13 mouse cellular contexts compared by ENCODE assay signal in genomic region chr19:29254671-29255070, GRCm38 (mm10). TPM values are rescaled to one million over a fixed set of nuclear protein-coding genes. Genes with fewer than 3 reads are reported as not detected.
DNase-seq lines count a peak whose midpoint lies in the region; ATAC-seq and TF ChIP-seq lines count a peak whose summit lies in the region.
"Had no signal": no experiment of that assay in that cellular context is flagged by ENCODE, and none has a peak within 500 bp of the region (broad histone marks: within the 10 kb centered on the region; RNA-seq: fewer than 3 reads in every experiment).

No protein-coding gene starts in this region.

- peak overlapping the region; percentile 59 for H3K4me2 ChIP-seq in liver, embryonic 11.5 days
- peak overlapping the region; percentile 85 for H3K4me2 ChIP-seq in forebrain, embryonic 12.5 days
- H3K4me2 ChIP-seq in liver, embryonic 12.5 days: peak overlapping the region; percentile 74
- peak overlapping the region; percentile 84 for H3K4me2 ChIP-seq in neural tube, embryonic 13.5 days
- no peak overlapping the region for H3K4me2 ChIP-seq in heart, embryonic 11.5 days
- no peak overlapping the region for H3K4me2 ChIP-seq in lung, postnatal 0 days (replicated peaks; ENCODE audit: low read depth, low read length)

- TF ChIP-seq CTCF in lung, postnatal 0 days (IDR thresholded peaks at IDR 0.05): no peak

- 71% methylated on average over 4 of the region's 4 CpGs for WGBS in liver, embryonic 11.5 days
- 22% methylated on average over 4 of the region's 4 CpGs for WGBS in forebrain, embryonic 12.5 days
- WGBS in liver, embryonic 12.5 days (ENCODE audit: insufficient replicate concordance): 70% methylated on average over 4 of the region's 4 CpGs
- 16% methylated on average over 4 of the region's 4 CpGs for WGBS in neural tube, embryonic 13.5 days
- 61% methylated on average over 4 of the region's 4 CpGs for WGBS in heart, embryonic 11.5 days (ENCODE audit: insufficient replicate concordance)
- WGBS in lung, postnatal 0 days: 62% methylated on average over 4 of the region's 4 CpGs

- DNase-seq in liver, embryonic 11.5 days (ENCODE audit: low spot score): no peak
- DNase-seq in liver: no peak
- no peak for DNase-seq in frontal cortex, postnatal 10 days (ENCODE audit: low spot score in 2 of 2)
- DNase-seq in lung, postnatal 0 days (ENCODE audit: low spot score): no peak
- DNase-seq: gastrocnemius, postnatal 14 days; lung, adult 18-20 months; spleen, adult 18-20 months; thymus, postnatal 25 days had no signal

- no peak overlapping the region for H3K4me3 ChIP-seq in liver, embryonic 11.5 days (ENCODE audit: low read depth, low read length)
- H3K4me3 ChIP-seq in forebrain, embryonic 12.5 days (replicated peaks): no peak overlapping the region
- peak overlapping the region; percentile 99 for H3K4me3 ChIP-seq in liver, embryonic 12.5 days
- no peak overlapping the region for H3K4me3 ChIP-seq in neural tube, embryonic 13.5 days
- no peak overlapping the region for H3K4me3 ChIP-seq in heart, embryonic 11.5 days (ENCODE audit: low read depth, low read length)
- H3K4me3 ChIP-seq in lung, postnatal 0 days (ENCODE audit: low read depth, low read length): no peak overlapping the region

- H3K9ac ChIP-seq in liver, embryonic 11.5 days (ENCODE audit: low read depth, low read length): no peak overlapping the region
- H3K9ac ChIP-seq in forebrain, embryonic 12.5 days: no peak overlapping the region
- H3K9ac ChIP-seq in liver, embryonic 12.5 days: peak overlapping the region; percentile 100
- H3K9ac ChIP-seq in neural tube, embryonic 13.5 days: 0 out of 2 replicates have a peak overlapping the region, but pooled peaks have one; percentile 1
- no peak overlapping the region for H3K9ac ChIP-seq in heart, embryonic 11.5 days (ENCODE audit: low read depth, low read length)
- H3K9ac ChIP-seq in lung, postnatal 0 days (replicated peaks; ENCODE audit: low read depth): no peak overlapping the region

- ATAC-seq in liver, embryonic 11.5 days (replicated peaks; ENCODE audit: low FRiP score): no peak
- ATAC-seq in forebrain, embryonic 12.5 days (ENCODE audit: low FRiP score): no peak
- no peak for ATAC-seq in liver, embryonic 12.5 days
- no peak for ATAC-seq in neural tube, embryonic 13.5 days (ENCODE audit: low read depth)
- no peak for ATAC-seq in heart, embryonic 11.5 days (replicated peaks; ENCODE audit: insufficient number of reproducible peaks, low FRiP score, low TSS enrichment)
- ATAC-seq in lung, postnatal 0 days: no peak

- no peak for TF ChIP-seq EP300 in lung, postnatal 0 days (IDR thresholded peaks at IDR 0.05)

- no peaks in the 10 kb centered on the region for H3K9me3 ChIP-seq in liver, embryonic 11.5 days (ENCODE audit: control insufficient read depth, low read length)
- no peaks in the 10 kb centered on the region for H3K9me3 ChIP-seq in forebrain, embryonic 12.5 days
- no peaks in the 10 kb centered on the region for H3K9me3 ChIP-seq in liver, embryonic 12.5 days (replicated peaks)
- H3K9me3 ChIP-seq in neural tube, embryonic 13.5 days: no peaks in the 10 kb centered on the region
- no peaks in the 10 kb centered on the region for H3K9me3 ChIP-seq in heart, embryonic 11.5 days (replicated peaks; ENCODE audit: control insufficient read depth, low read length)
- H3K9me3 ChIP-seq in lung, postnatal 0 days (ENCODE audit: low read length): no peaks in the 10 kb centered on the region

- no peak overlapping the region for H3K27ac ChIP-seq in liver, embryonic 11.5 days (ENCODE audit: low read depth, low read length)
- peak overlapping the region; percentile 56; the same call in 1 of the 2 replicates for H3K27ac ChIP-seq in forebrain, embryonic 12.5 days
- H3K27ac ChIP-seq in liver, embryonic 12.5 days: peak overlapping the region; percentile 79
- peak overlapping the region; percentile 4; the same call in 1 of the 2 replicates for H3K27ac ChIP-seq in neural tube, embryonic 13.5 days (replicated peaks)
- no peak overlapping the region for H3K27ac ChIP-seq in heart, embryonic 11.5 days (ENCODE audit: low read depth, low read length)
- no peak overlapping the region for H3K27ac ChIP-seq in lung, postnatal 0 days (ENCODE audit: low read length)

- peaks cover 20% of the 10 kb centered on the region for H3K4me1 ChIP-seq in liver, embryonic 11.5 days (replicated peaks; ENCODE audit: control insufficient read depth, insufficient read depth, low read length)
- peaks cover 46% of the 10 kb centered on the region for H3K4me1 ChIP-seq in forebrain, embryonic 12.5 days
- H3K4me1 ChIP-seq in liver, embryonic 12.5 days: peaks cover 36% of the 10 kb centered on the region
- peaks cover 49% of the 10 kb centered on the region for H3K4me1 ChIP-seq in neural tube, embryonic 13.5 days (replicated peaks)
- peaks cover 14% of the 10 kb centered on the region for H3K4me1 ChIP-seq in heart, embryonic 11.5 days (ENCODE audit: control insufficient read depth, insufficient read depth, low read length)
- peaks cover 8% of the 10 kb centered on the region; the same call in 1 of the 2 replicates for H3K4me1 ChIP-seq in lung, postnatal 0 days (ENCODE audit: insufficient read depth, low read depth, low read length)

- no peaks in the 10 kb centered on the region for H3K27me3 ChIP-seq in liver, embryonic 11.5 days (replicated peaks; ENCODE audit: control insufficient read depth, insufficient read depth, low read length)
- H3K27me3 ChIP-seq in forebrain, embryonic 12.5 days: no peaks in the 10 kb centered on the region
- no peaks in the 10 kb centered on the region for H3K27me3 ChIP-seq in liver, embryonic 12.5 days (replicated peaks)
- no peaks in the 10 kb centered on the region for H3K27me3 ChIP-seq in neural tube, embryonic 13.5 days
- H3K27me3 ChIP-seq in heart, embryonic 11.5 days (ENCODE audit: control insufficient read depth, insufficient read depth, low read length): no peaks in the 10 kb centered on the region
- H3K27me3 ChIP-seq in lung, postnatal 0 days (replicated peaks; ENCODE audit: insufficient read depth, low read length): no peaks in the 10 kb centered on the region
- H3K27me3 ChIP-seq: CH12.LX had no signal

- no peaks in the 10 kb centered on the region for H3K36me3 ChIP-seq in liver, embryonic 11.5 days (ENCODE audit: control insufficient read depth, insufficient read depth, low read length)
- no peaks in the 10 kb centered on the region for H3K36me3 ChIP-seq in forebrain, embryonic 12.5 days (replicated peaks)
- H3K36me3 ChIP-seq in liver, embryonic 12.5 days: peaks cover 39% of the 10 kb centered on the region
- no peaks in the 10 kb centered on the region for H3K36me3 ChIP-seq in neural tube, embryonic 13.5 days
- no peaks in the 10 kb centered on the region for H3K36me3 ChIP-seq in heart, embryonic 11.5 days (ENCODE audit: control insufficient read depth, insufficient read depth, low read length)
- no peaks in the 10 kb centered on the region for H3K36me3 ChIP-seq in lung, postnatal 0 days (ENCODE audit: insufficient read depth, low read length)

RNA-seq across cellular contexts. Expression of gene Jak2, which starts 3.0 kb away (rescaled TPM):
- 18.1 and 20.2 TPM in 2 replicates for polyA plus RNA-seq in liver, embryonic 11.5 days (2014; fragmentation: Nextera tagmentation; extraction: Ambion mirVana)
- 16.1 and 16.6 TPM in 2 replicates for polyA plus RNA-seq in forebrain, embryonic 12.5 days (2016; fragmentation: Nextera tagmentation; extraction: Ambion mirVana)
- polyA plus RNA-seq in liver, embryonic 12.5 days (2016; fragmentation: Nextera tagmentation; extraction: Ambion mirVana): 21.1 and 22.4 TPM in 2 replicates
- 12.5 TPM in 2 replicates for polyA plus RNA-seq in neural tube, embryonic 13.5 days (2015; fragmentation: Nextera tagmentation; extraction: Ambion mirVana)
- 9.8 and 10.4 TPM in 2 replicates for polyA plus RNA-seq in heart, embryonic 11.5 days (2014; fragmentation: Nextera tagmentation; extraction: Ambion mirVana)
- polyA plus RNA-seq in lung, postnatal 0 days (2015; fragmentation: Nextera tagmentation; extraction: Ambion mirVana): 9.6 and 9.9 TPM in 2 replicates

Comparison
In these comparisons a context has a peak if more than half of its experiments do, and no peak if none do; other contexts are left out.
1. H3K27ac ChIP-seq: peak in forebrain, embryonic 12.5 days (single experiment), liver, embryonic 12.5 days (single experiment) and neural tube, embryonic 13.5 days (single experiment); none in liver, embryonic 11.5 days (single experiment), heart, embryonic 11.5 days (single experiment) and lung, postnatal 0 days (single experiment).
2. H3K9ac ChIP-seq: peak in liver, embryonic 12.5 days (single experiment) and neural tube, embryonic 13.5 days (single experiment); none in liver, embryonic 11.5 days (single experiment), forebrain, embryonic 12.5 days (single experiment), heart, embryonic 11.5 days (single experiment) and lung, postnatal 0 days (single experiment).
3. H3K4me2 ChIP-seq: peak in liver, embryonic 11.5 days (single experiment), forebrain, embryonic 12.5 days (single experiment), liver, embryonic 12.5 days (single experiment) and neural tube, embryonic 13.5 days (single experiment); none in heart, embryonic 11.5 days (single experiment) and lung, postnatal 0 days (single experiment).